In genomic region chr3:69127346-69127678, GRCm38 (mm10) we compare ENCODE assay signal across 8 mouse cellular contexts. TPM values are rescaled to one million over a fixed set of nuclear protein-coding genes. Genes with fewer than 3 reads are reported as not detected.
A peak's percentile ranks its signal among the peaks of the same experiment; 100 is the strongest.
DNase-seq lines count a peak whose midpoint lies in the region; ATAC-seq and TF ChIP-seq lines count a peak whose summit lies in the region.

No protein-coding gene starts in this region.

- H3K9me3 ChIP-seq in lung, embryonic 14.5 days (ENCODE audit: low read depth, low read length): no peaks in the 10 kb centered on the region
- H3K9me3 ChIP-seq in embryonic facial prominence, embryonic 14.5 days (ENCODE audit: control insufficient read depth, low read length): no peaks in the 10 kb centered on the region
- H3K9me3 ChIP-seq in intestine, postnatal 0 days (ENCODE audit: control insufficient read depth): no peaks in the 10 kb centered on the region
- H3K9me3 ChIP-seq in neural tube, embryonic 13.5 days: no peaks in the 10 kb centered on the region

- H3K27ac ChIP-seq in lung, embryonic 14.5 days (ENCODE audit: low read depth): peak overlapping the region; percentile 69
- peak overlapping the region; percentile 97 for H3K27ac ChIP-seq in embryonic facial prominence, embryonic 14.5 days (replicated peaks; ENCODE audit: low read depth, low read length)
- peak overlapping the region; percentile 99 for H3K27ac ChIP-seq in intestine, postnatal 0 days (ENCODE audit: low read depth, low read length)
- peak overlapping the region; percentile 96 for H3K27ac ChIP-seq in neural tube, embryonic 13.5 days (replicated peaks)

- H3K27me3 ChIP-seq in lung, embryonic 14.5 days (ENCODE audit: insufficient read depth, low read length): no peaks in the 10 kb centered on the region
- no peaks in the 10 kb centered on the region for H3K27me3 ChIP-seq in embryonic facial prominence, embryonic 14.5 days (replicated peaks; ENCODE audit: control insufficient read depth, insufficient read depth, low read length)
- H3K27me3 ChIP-seq in intestine, postnatal 0 days (replicated peaks; ENCODE audit: control insufficient read depth, insufficient read depth, low read length): no peaks in the 10 kb centered on the region
- H3K27me3 ChIP-seq in neural tube, embryonic 13.5 days: peaks cover 5% of the 10 kb centered on the region; the same call in 1 of the 2 replicates

- peaks cover 7% of the 10 kb centered on the region; the same call in 1 of the 2 replicates for H3K4me1 ChIP-seq in lung, embryonic 14.5 days (ENCODE audit: insufficient read depth)
- H3K4me1 ChIP-seq in embryonic facial prominence, embryonic 14.5 days (ENCODE audit: control insufficient read depth, insufficient read depth, low read length): peaks cover 8% of the 10 kb centered on the region; the same call in 1 of the 2 replicates
- 0 out of 2 replicates have a peak, but pooled peaks cover 2% of the 10 kb centered on the region for H3K4me1 ChIP-seq in intestine, postnatal 0 days (replicated peaks; ENCODE audit: control insufficient read depth, insufficient read depth, low read length)
- H3K4me1 ChIP-seq in neural tube, embryonic 13.5 days (replicated peaks): peaks cover 25% of the 10 kb centered on the region

- TF ChIP-seq CTCF in lung, embryonic 14.5 days (IDR thresholded peaks at IDR 0.05; ENCODE audit: low read depth): no peak
- TF ChIP-seq CTCF in intestine, postnatal 0 days (IDR thresholded peaks at IDR 0.05; ENCODE audit: low read depth): no peak

- WGBS in lung, embryonic 14.5 days: under 1% methylated on average over 10 of the region's 10 CpGs
- WGBS in embryonic facial prominence, embryonic 14.5 days: 0% methylated on average over 10 of the region's 10 CpGs
- under 1% methylated on average over 10 of the region's 10 CpGs for WGBS in intestine, postnatal 0 days
- under 1% methylated on average over 10 of the region's 10 CpGs for WGBS in neural tube, embryonic 13.5 days

- ATAC-seq in lung, embryonic 14.5 days (ENCODE audit: insufficient read depth): peak; percentile 72
- peak; percentile 51; the same call in 1 of the 2 replicates for ATAC-seq in embryonic facial prominence, embryonic 14.5 days (ENCODE audit: low read depth)
- ATAC-seq in intestine, postnatal 0 days: no peak; the same call in none of the 2 replicates
- peak; percentile 75 for ATAC-seq in neural tube, embryonic 13.5 days (ENCODE audit: low read depth)

- no peak for DNase-seq in lung, embryonic 14.5 days
- no peak for DNase-seq in lung, postnatal 36 days
- no peak for DNase-seq in embryonic facial prominence, embryonic 14.5 days (ENCODE audit: low spot score)
- DNase-seq in right cerebral cortex, adult 18-20 months: no peak
- DNase-seq in frontal cortex, postnatal 25 days (ENCODE audit: low spot score in 2 of 2): no peak
- no peak for DNase-seq in embryo, embryonic 9.5 days (ENCODE audit: extremely low spot score)

- H3K36me3 ChIP-seq in lung, embryonic 14.5 days (ENCODE audit: insufficient read depth): no peaks in the 10 kb centered on the region
- no peaks in the 10 kb centered on the region for H3K36me3 ChIP-seq in embryonic facial prominence, embryonic 14.5 days (ENCODE audit: control insufficient read depth, insufficient read depth, low read length)
- H3K36me3 ChIP-seq in intestine, postnatal 0 days (ENCODE audit: control insufficient read depth, insufficient read depth): no peaks in the 10 kb centered on the region
- H3K36me3 ChIP-seq in neural tube, embryonic 13.5 days: no peaks in the 10 kb centered on the region

- H3K4me3 ChIP-seq in lung, embryonic 14.5 days (ENCODE audit: low read depth, low read length): peak overlapping the region; percentile 94
- peak overlapping the region; percentile 91 for H3K4me3 ChIP-seq in embryonic facial prominence, embryonic 14.5 days (ENCODE audit: low read depth, low read length)
- peak overlapping the region; percentile 96 for H3K4me3 ChIP-seq in intestine, postnatal 0 days (ENCODE audit: low read depth, low read length)
- H3K4me3 ChIP-seq in neural tube, embryonic 13.5 days: peak overlapping the region; percentile 94

- H3K4me2 ChIP-seq in lung, embryonic 14.5 days: peak overlapping the region; percentile 80
- peak overlapping the region; percentile 79 for H3K4me2 ChIP-seq in embryonic facial prominence, embryonic 14.5 days (ENCODE audit: low read depth, low read length)
- peak overlapping the region; percentile 71 for H3K4me2 ChIP-seq in intestine, postnatal 0 days (replicated peaks; ENCODE audit: low read depth)
- H3K4me2 ChIP-seq in neural tube, embryonic 13.5 days: peak overlapping the region; percentile 73

- peak overlapping the region; percentile 54 for H3K9ac ChIP-seq in lung, embryonic 14.5 days
- H3K9ac ChIP-seq in embryonic facial prominence, embryonic 14.5 days (ENCODE audit: low read depth, low read length): peak overlapping the region; percentile 95
- H3K9ac ChIP-seq in intestine, postnatal 0 days (ENCODE audit: low read depth, low read length): peak overlapping the region; percentile 98; the same call in 1 of the 2 replicates
- peak overlapping the region; percentile 95 for H3K9ac ChIP-seq in neural tube, embryonic 13.5 days

RNA-seq across cellular contexts. Expression of gene Kpna4, which starts 0.4 kb away (rescaled TPM):
- polyA plus RNA-seq in lung, embryonic 14.5 days (2014; fragmentation: Nextera tagmentation; extraction: Ambion mirVana): 41.2 and 43.3 TPM in 2 replicates
- 34.8 and 35.5 TPM in 2 replicates for polyA plus RNA-seq in embryonic facial prominence, embryonic 14.5 days (2014; fragmentation: Nextera tagmentation; extraction: Ambion mirVana)
- polyA plus RNA-seq in intestine, postnatal 0 days (2015; fragmentation: Nextera tagmentation; extraction: Ambion mirVana): 18.1 and 19.3 TPM in 2 replicates
- polyA plus RNA-seq in neural tube, embryonic 13.5 days (2015; fragmentation: Nextera tagmentation; extraction: Ambion mirVana): 31.8 and 35.0 TPM in 2 replicates
